Mouse (Mus musculus): ENCODE data around the gene Prmt7.

The Prmt7 gene

GRCm38 (mm10) chr8:106210821-106211345, at the start of gene Prmt7, which contains the start of gene Slc7a6os:
Gene Prmt7 (plus strand): TSS chr8:106210936.
Gene Slc7a6os (minus strand): TSS chr8:106210935.
- peak; percentile 97 for ATAC-seq (ENCODE audit: low TSS enrichment)

GRCm38 (mm10) chr8:106163251-106163650, 47.5 kb upstream of the Prmt7 start:
- no peak for ATAC-seq (ENCODE audit: low TSS enrichment)

DNA sequence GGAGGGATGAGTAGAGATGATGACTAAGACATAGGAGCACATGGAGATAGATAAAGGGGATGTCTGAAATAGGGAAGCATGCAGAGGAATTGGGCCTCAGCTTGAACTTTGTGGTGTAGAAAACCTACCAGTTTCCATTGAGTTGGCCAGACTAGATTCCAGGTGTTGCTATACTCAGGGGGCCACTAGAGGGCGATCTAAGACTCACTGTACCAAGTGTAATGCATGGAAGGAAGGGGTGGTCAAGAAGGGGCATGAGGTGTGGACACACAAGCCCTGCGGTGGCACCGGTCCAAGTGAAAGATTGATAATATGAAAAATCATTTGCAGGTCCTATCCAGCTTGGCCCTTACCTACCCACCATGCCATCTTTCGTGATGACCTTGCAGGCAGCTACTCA, 45.3 kb upstream of the Prmt7 start:
- ATAC-seq (ENCODE audit: low TSS enrichment) = no peak

DNA sequence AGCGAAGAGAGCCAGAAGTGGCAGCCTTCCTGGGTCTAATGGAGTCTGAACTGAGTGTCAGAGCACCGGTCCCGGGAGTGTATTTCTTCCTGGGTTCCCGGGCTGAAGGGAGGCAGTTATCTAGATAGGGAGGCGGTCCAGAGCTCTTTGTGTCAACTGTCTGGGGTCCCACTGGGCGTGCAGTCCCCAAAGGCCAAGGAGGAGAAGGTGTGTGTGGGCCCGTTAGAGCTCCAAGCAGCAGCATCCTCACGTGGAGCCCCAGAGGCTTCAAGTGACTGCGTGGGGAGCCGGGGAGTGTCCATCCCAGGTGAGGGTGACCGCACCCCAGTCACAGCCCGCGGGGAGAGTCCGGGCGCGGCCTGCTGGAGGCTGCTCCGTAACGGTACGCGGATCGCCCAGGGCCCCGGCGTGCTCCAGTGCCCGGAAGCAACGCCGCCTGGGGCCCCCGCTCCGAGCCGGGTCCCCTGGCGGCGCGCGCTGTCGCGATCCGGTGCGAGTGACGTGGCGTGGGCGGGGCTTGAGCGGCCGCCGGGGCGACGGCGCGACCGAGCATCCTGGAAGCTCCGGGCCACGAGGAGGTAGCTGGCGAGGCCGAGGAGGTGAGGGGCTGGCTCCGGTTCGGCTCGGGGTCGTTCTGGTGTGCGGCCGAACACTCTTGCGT, 42.2 kb upstream of the Prmt7 start, which contains the start of gene Slc7a6:
Slc7a6 (plus strand) TSS at position 502 of the 661 bp plus-strand sequence.
- ATAC-seq (ENCODE audit: low TSS enrichment) = peak; percentile 82

DNA sequence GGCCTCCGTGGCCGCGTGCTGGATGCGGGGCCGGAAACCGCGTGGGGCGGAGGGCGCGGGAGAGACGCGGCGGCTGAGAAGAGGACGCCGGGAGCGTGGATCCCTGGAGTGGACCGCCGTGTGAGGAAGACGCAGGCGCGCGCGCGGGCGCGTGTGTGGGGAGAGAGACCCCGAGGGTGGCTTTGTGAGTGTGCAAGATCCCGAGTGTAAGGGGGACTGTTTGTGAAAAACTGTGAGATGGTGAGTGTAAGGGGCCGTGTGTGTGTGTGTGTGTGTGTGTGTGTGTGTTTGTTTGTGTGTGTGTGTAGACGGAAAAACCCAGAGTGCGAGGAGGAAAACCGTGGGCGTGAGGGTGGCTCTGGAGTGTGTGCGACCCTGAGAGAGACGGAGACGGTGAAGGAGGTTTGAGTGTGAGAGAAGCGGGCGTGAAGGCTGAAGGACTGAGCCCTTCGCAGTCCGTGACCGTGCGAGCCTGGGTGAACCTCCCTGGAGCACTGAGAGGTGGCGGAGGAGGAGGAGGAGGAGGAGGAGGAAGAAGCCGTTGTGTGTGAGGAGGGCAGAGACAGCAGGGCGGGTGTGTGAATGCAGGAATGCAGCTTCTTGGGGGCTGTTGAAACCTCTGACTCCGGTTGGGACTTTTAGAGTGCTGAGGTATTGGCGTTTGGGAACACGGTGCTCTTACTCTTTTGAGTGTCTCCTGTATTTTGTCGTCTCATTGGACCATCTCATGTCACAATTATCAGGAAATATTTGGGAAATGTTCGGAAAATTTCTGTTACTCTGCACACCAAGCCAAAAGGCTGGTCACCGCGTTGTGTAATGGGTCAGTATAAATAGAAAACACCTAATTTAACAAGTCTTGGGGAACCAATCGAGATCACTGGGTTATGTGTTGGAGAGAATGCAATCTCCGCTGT, 41.5 kb upstream of the Prmt7 start:
- ATAC-seq (ENCODE audit: low TSS enrichment) = peak; percentile 78

DNA sequence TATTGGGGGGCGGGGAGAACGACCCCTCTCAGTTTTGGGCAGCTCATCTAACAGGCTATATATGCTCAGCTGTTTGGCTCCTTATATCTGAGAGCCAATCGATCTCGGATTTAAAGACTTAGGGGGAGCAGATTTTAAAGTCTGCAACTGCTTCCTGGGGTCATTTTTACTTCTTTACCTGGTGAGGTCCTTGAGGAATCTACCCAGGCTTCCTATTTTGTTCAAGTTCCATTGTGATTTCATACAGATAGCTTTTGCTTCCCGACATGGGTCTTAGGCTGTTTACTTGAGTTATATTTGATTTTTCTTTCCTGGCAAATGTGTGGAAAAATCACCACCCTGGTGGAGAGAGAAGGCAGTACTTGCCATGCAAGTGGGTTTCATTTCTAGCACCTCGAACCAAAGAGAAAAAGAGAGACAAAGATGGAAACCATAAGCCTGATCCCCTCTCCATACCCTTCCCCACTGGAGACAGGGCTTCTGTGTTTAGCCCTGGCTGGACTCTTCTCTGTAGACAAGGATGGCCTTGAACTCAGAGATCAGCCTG, 40.7 kb upstream of the Prmt7 start:
- ATAC-seq (ENCODE audit: low TSS enrichment) = no peak

DNA sequence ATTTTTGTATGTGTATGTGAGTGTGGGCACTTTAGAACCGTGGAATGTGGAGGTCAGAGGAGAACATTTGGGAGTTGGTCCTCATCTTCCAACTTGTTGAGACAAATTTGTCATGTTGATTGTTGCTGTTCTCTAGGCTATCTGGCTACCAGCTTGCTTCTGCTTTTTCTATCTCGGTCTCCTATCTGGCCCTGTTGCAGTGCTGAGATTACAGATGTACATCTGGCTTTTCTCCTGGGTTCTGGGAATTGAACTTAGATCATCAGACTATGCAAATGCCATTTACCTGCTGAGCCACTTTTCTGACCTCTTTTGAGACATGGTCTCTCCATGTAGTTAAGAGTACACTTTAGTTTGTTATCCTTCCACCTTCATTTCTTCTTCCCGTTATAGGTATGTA, 37.2 kb upstream of the Prmt7 start:
- ATAC-seq (ENCODE audit: low TSS enrichment) = no peak

DNA sequence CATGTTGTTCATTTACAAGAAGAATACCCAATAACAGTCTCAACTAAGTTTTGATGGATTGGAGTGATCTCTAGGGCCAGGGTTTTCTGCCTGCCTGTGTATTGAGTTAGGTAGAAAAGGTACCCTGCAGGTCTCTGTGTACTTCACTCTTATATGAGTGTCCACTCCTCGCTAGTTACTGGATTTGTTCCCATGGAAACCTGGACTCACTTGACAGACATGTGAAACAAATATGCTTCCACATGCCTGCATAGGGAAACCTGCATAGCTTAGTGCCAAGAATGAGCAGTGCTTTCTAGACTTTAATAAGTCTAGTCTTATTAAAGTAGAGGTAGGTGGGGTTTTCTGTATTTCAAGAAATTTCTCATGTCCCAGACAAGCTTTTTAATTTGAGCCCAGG, 33.8 kb upstream of the Prmt7 start:
- ATAC-seq (ENCODE audit: low TSS enrichment) = no peak

GRCm38 (mm10) chr8:106177594-106177993, 33.1 kb upstream of the Prmt7 start:
- ATAC-seq (ENCODE audit: low TSS enrichment) = no peak

DNA sequence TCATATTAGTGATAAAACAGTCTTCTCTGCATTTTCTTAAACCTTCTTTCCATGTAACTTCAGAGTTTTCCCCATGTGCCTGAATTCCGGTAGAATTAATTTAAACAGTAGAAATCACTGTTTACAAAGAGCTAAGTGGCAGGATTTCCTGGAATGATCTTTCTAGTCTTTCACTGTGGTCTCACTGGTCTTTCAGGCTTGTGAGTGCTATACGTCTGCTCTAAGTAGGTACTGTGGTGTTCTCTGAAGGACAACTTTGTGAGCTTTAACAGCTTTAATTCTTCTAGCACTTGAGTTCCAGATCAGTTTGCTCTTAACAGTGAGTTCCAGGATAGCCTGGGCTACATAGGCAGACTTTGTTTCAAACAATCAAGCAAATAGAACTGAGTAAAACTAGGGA, 32.3 kb upstream of the Prmt7 start:
- ATAC-seq (ENCODE audit: low TSS enrichment) = no peak

- ATAC-seq (ENCODE audit: low TSS enrichment) = peak; percentile 80
Observed at GRCm38 (mm10) chr8:106185628-106186270, 25.0 kb upstream of the Prmt7 start.

DNA sequence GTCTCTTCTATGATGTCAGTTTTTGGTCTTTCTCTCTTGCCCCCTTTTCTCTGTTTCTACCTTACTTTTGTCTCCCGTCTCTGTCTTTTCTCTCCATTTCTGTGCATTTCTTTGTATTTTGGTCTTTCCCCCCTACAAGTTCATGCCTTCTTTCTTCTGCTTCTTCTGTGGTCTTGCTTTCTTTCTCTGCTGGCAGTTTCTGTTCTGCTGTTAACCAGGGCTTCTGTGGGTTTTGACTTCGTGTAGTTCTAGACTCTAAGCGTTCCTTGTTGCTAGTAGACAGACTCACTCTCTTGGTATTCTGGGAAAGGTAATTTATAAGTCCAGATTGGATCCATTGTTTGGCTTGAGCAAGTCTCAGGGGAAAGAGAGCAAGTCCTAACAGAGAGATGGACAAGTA, 24.3 kb upstream of the Prmt7 start:
- no peak for ATAC-seq (ENCODE audit: low TSS enrichment)

GRCm38 (mm10) chr8:106189162-106189561, 21.6 kb upstream of the Prmt7 start:
- ATAC-seq (ENCODE audit: low TSS enrichment) = peak; percentile 39; the same call in 1 of the 2 replicates

DNA sequence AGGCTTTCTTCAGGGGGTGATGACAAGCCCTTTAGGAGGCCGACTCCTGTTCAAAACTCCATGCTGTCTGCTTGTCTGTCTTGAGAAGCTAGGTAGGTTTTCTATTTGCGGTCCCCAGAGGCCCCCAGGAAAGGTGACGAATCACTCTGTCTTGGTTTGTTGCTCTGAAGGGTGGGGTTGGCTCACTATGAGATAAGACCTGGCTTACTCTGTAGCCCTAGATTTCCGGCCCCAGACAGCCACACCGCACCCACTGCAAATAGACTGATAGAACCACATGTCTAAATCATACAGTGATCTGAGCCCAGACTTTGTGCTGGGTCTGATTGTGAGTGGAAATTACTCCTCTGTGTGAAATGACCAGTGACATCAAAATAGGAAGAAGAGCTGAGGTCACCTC, 19.1 kb upstream of the Prmt7 start:
- no peak for ATAC-seq (ENCODE audit: low TSS enrichment)

DNA sequence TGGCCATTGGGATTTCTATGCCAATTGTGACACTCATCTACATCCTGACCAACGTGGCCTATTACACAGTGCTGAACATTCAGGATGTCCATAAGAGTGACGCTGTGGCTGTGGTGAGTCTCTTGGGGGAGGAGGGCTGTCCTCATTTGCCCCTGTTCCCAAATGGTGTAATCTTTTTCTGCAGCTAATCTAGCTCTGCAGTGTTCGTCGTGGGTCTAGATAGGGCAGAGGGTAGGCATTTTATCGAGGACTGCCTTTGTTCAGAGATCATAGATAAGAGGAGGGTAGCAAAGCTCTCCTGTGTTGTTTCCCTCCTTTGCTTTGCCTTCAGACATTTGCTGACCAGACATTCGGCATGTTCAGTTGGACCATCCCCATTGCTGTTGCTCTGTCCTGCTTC, 17.6 kb upstream of the Prmt7 start:
- 0 out of 2 replicates have a peak, but pooled peaks have one; percentile 8 for ATAC-seq (ENCODE audit: low TSS enrichment)

DNA sequence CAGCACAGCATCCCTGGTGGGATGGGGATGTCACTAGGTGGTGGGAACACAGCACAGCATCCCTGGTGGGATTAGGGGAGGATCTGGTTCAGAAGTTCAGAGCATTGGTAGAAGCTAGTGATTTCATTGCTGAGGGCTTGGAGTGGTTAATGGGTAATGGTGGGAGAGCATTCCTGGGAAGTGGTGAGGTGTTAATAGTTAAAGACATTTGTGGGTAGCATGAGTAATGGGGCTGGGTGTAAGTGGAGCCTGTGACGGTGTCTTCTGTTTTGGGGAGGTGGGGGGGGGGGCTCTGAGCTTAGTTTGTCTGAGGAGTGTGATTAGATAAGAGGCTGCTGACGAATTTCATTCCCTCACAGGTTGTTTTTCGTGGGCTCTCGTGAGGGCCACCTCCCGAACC, 16.7 kb upstream of the Prmt7 start:
- ATAC-seq (ENCODE audit: low TSS enrichment) = 0 out of 2 replicates have a peak, but pooled peaks have one; percentile 3

GRCm38 (mm10) chr8:106198741-106199140, 12.0 kb upstream of the Prmt7 start:
- ATAC-seq (ENCODE audit: low TSS enrichment) = 0 out of 2 replicates have a peak, but pooled peaks have one; percentile 32

GRCm38 (mm10) chr8:106199596-106199995, 11.1 kb upstream of the Prmt7 start:
- ATAC-seq (ENCODE audit: low TSS enrichment) = peak; percentile 50; the same call in 1 of the 2 replicates

DNA sequence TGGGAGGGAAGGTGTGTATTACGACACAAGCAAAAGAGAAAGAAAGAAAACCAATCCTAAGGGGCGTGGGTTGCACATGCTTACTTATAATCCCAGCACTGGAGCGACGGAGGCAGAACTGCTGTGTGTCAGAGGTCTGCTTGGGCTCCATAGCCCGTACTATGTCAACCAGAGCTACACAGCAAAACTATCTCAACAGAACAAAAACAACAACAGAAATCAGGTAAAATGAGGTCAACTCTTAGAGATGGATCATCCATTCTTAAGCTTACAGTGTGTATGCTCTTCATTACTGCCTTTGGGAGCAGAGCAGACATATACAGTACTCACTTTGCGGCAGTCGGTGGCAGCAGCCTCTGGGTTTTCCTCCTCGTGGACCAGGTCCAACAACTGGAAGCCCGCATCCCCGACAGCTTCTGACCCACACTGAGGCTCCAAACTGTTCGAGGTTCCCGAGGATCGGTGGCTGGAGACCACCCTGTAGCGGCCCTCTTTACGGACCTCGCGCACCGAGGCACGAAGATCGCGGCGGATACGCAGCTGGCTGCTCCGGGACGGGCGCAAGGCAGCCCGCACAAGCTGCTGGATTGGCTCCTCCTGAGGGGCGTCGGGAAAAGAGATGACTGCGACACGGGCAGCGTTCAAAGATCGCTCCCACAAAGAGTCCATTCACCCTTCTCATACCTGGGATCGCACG, 553 bp upstream of the Prmt7 start:
- peak; percentile 58 for ATAC-seq (ENCODE audit: low TSS enrichment)

GRCm38 (mm10) chr8:106211421-106211820, 685 bp downstream of the Prmt7 start:
- ATAC-seq (ENCODE audit: low TSS enrichment) = no peak; the same call in 1 of the 2 replicates

GRCm38 (mm10) chr8:106213959-106214358, 3.2 kb downstream of the Prmt7 start:
- no peak for ATAC-seq (ENCODE audit: low TSS enrichment)
